25 mouse cellular contexts compared by ENCODE assay signal in the genomic region with DNA sequence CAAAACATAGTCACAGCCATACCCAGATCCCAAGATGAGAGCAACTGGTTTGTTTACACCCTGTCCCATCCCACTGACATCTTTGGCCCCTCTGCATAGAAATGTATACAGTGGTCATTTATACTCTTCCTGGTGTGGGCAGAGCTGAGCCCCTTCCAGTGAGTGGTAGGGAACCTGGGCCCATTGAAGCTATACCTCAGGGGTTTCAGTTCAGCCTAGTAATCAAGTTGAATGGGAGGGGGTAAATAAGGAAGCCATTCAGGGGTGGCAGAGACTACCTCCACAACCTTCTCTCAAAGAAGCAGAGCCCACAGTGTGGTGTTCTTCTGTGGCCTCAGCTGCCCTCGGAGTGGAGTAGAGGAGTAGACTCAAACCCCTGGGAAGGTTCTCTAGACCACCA. TPM values are rescaled to one million over a fixed set of nuclear protein-coding genes. Genes with fewer than 3 reads are reported as not detected.
"Had no signal": no experiment of that assay in that cellular context is flagged by ENCODE, and none has a peak within 500 bp of the region (broad histone marks: within the 10 kb centered on the region; RNA-seq: fewer than 3 reads in every experiment).

No protein-coding gene starts in this region.

- H3K36me3 ChIP-seq: liver, embryonic 13.5 days; stomach, embryonic 15.5 days had no signal

- H3K4me2 ChIP-seq: liver, embryonic 13.5 days; stomach, embryonic 15.5 days had no signal

- DNase-seq: kidney, adult 2 months; kidney, postnatal 25 days; layer of hippocampus, adult 9-11 months; liver, embryonic 13.5 days; lung, adult 2 months; lung, postnatal 14 days; midbrain, embryonic 14.5 days; retina, postnatal 1 day; right cerebral cortex, postnatal 25 days; spleen, adult 18-20 months; thymus, postnatal 25 days had no signal

- H3K9ac ChIP-seq: liver, embryonic 13.5 days; stomach, embryonic 15.5 days had no signal

- ATAC-seq: intestine, postnatal 0 days had no signal

- H3K27ac ChIP-seq: kidney, postnatal 0 days; layer of hippocampus, adult 2 months; liver, embryonic 13.5 days; macrophage; stomach, embryonic 15.5 days had no signal

- H3K4me3 ChIP-seq: layer of hippocampus, adult 2 months; liver, embryonic 13.5 days; stomach, embryonic 15.5 days had no signal

- H3K9me3 ChIP-seq: liver, embryonic 13.5 days; stomach, embryonic 15.5 days had no signal

RNA-seq across cellular contexts. Expression of gene Lbx1, which starts 7.9 kb away (rescaled TPM):
- total RNA-seq: layer of hippocampus, adult 2 months; layer of hippocampus, postnatal 25 days; left cerebral cortex, adult 18-20 months; left cerebral cortex, postnatal 25 days; megakaryocyte, adult 5-6 weeks had no signal
- polyA plus RNA-seq: intestine, postnatal 0 days; large intestine, adult 2 months; liver, adult 2 months; liver, embryonic 13.5 days; liver, embryonic 16.5 days; lung, embryonic 16.5 days; macrophage; stomach, embryonic 15.5 days; thymus, postnatal 0 days had no signal
